Mouse (Mus musculus) heart, adult 2 months (tissue): ENCODE measurements at regions not wholly inside any gene's neighbourhood (a gene's known extent, or its start where the extent isn't known, plus 50 kb on each side); places are given as distances from the start of the nearest gene placed in this dataset.

Experiments used
- CTCF ChIP-seq: fragments of 200-600 bp; IDR thresholded peaks from 2 replicates; pipeline ENCODE4 v1.8.1; 2022; ENCODE audit warnings: antibody characterized with exemption, mild to moderate bottlenecking, moderate library complexity
- POLR2A ChIP-seq: fragments of 200-500 bp; IDR thresholded peaks from 2 replicates; pipeline ENCODE4 v1.6.1; 2011; ENCODE audit warnings: mild to moderate bottlenecking, low read depth, low read length, control low read depth; ENCODE audit not compliant: insufficient read depth

GRCm38 (mm10) chr4:45727474-45727873 lies 71.3 kb upstream of the Aldh1b1 start:
- TF ChIP-seq CTCF (no peak), POLR2A (no peak)
